Mouse (Mus musculus): ENCODE measurements around the gene Rab3il1.

Gene Rab3il1

DNA sequence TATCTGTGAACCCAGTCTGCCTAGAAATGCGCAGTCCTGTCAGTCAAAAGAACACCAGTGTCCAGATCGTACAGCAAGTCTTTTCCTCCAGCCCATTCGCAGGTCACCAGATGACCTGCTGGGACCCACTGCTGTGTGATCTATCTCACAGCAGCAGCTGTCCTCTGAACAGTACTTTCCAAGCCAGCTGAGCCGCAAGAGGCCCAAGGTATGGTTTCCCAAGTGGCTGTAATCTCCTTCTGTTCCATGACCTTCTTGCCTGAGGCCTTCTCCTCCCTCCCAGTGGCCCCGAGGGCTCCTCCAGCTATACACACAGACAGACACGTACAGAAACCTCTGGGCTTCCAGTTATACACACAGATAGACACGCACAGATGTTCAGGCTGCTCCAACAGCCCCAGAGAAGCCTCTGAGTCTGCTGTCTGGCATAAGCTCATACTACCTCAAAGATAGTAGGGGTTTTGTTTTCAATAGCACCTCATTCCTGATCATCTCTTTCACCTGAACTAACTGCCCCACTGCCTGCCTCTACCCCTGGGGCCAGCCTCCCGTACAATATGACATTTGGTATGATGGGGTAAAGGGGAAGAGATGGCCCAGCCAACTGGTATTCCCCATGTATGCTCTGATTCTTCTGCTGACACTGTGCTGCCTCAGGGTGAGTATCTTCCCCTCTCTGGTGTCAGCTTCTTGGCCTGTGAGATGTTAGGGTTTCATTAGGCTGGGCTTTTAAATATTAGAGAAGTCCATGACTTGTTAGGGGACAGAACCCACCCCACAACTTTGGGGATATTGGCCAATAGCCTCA, 59.5 kb downstream of the Rab3il1 start:
- DNase-seq (ENCODE audit: low read depth, low spot score) = no peak

DNA sequence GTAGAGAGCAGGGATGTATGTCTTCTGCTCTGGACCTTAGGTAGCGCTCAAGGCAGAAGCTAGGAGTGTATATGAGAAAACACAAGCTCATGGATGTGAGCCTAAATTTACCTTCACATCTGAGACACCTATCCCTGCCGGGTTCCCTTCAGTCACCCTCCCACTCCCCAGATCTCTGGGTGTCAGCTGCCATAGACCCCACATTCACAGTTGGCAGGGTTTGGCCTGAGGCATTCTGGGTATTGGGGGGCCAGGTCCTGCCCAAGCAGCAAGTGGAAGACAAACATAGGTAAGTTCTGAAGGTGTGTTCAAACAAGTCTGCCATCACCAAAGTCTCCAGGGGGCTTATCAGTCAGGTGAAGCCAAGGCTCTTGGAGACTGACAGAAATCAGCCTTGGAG, 60.2 kb downstream of the Rab3il1 start:
- no peak for DNase-seq (ENCODE audit: low read depth, low spot score)

DNA sequence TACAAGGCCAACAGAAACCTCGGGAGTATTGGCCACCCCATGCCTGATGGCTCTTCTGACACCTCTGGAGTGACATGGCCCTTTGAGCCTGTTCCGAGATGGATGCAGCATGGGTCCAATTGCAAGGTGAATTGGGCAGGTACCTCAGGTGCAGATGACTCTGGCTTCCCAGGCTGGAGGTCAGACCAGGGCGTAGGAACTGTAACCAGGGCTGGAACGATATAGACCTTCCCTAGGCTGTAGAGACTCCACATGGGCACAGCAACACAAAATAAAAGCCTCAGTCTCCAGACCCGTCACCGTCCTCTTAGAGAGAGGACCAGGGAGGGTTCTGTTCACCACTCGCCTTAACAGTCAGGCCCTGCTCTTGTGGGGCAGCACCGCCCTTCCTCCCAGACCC, 60.8 kb downstream of the Rab3il1 start:
- DNase-seq (ENCODE audit: low read depth, low spot score) = no peak

DNA sequence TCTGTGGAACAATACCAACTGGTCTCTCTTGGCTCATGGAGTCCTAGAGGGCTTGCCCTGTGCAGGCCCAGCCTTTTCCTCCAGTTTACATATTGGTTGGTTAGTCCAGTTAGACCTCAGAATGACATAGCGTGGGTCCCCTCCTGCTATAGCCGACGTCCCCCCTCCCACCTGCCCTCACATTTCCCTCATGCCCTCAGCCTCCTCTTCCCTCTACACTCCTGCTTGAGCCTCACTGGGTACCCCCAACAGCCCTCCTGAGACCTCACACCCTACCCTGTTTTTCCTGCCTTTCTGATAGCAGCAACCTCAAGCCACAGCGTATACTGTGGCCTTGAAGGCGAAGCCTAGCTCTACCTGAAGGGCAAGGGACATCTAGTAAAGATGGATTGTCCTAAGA, 61.4 kb downstream of the Rab3il1 start:
- no peak for DNase-seq (ENCODE audit: low read depth, low spot score)

DNA sequence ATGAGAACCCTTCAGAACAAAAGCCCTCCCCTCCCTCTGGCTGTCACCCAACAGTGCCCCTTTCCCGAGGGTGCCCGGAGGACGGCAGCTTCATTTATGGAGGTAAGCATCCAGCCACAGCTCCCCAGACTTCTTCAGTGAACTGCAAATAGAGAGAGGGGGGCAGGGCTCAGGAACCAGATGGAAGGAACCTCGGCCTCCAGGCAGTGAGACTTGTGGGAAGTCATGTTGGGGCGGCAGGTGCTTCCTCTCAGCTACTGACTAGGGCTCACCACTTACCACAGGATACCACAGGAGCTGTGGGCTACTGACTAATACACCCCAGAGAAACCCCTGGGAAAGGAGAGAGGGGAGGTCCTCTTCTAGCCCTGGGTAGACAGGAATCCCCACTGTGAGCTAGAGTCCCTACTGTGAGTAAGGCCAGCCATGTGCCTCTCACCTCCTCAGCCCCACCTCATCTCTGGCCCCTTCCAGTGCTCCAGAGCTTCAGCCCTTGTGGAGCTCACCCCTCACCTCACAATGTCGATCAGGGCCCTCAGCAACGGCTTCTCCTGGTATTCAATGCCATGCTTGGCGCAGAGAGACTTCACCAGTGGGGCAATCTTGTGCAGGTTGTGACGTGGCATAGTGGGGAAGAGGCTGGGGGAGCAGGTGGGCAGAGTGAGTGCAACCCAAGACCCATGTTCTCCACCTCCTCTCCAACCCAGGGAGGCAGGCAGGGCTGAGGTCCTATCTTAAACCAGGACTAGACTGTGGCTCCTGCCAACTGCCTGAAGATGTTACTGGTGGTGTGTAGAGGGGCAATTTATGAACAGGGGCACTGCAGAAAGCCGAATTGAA, 62.9 kb downstream of the Rab3il1 start:
- no peak for DNase-seq (ENCODE audit: low read depth, low spot score)

DNA sequence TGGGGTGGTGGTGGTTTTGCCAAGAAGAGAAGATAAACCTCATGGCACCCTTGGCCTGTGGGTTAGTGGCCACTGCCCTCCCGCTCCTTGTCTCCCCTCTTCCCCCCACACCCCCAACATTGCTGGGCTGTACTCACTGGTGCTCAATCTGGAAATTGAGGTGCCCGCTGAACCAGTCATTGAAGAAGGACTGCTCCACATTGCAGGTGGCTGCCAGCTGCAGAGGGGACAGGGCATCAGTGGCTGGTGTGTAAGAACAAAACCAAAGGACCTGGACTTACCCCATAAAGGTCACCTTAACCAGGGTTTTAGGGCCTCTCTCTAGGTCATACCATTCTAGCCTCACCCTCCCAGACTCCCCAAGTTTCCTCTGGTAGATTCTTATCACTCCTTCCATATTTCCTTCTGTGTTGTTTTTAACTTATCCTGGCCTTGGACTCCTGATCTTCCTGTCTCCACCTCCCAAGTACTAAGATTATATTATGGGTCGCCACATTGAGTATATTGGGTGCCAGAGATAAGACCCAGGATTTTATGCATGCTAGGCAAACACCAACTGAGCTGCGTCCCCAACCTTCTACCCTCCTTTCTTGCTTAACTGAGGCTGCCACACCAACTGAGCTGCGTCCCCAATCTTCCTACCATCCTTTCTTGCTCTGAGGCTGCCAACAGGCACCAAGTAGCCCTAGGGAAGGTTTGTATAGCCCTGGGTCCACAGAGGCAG, 64.2 kb downstream of the Rab3il1 start:
- DNase-seq (ENCODE audit: low read depth, low spot score) = no peak

DNA sequence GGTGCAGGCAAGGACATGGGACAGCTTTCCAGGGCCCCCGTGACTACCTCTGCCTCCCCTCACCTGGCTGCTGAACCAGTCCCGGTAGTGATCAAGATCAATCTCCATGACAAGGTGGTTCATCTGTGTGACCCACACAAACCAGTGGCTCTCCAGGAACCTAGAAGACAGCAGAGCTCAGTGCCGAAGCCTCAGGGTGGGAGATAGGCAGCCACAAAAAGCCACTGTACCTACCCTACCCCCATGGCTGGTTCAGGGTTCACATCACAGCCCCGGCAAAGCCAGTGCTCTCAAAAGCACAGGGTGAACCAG, 64.7 kb downstream of the Rab3il1 start:
- DNase-seq (ENCODE audit: low read depth, low spot score) = no peak

DNA sequence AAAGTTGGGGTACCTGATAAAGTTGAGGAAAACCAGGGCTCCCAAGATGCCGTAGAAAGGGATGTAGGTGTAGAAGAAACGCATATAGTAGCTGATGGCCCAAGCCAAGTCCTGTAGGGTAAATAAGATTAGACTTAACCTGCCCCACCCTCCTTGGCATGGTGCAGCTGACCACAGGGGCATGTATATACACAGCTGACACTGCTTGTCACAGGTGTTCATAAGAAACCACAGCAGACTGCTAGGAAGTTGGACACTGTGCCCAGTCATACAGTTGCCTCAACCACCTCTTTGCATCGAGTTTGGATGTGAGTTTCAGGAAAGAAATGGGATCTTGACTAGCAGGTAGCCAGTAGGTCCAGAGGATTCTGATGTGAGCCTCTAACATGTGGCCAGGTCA, 65.0 kb downstream of the Rab3il1 start:
- DNase-seq (ENCODE audit: low read depth, low spot score) = no peak

DNA sequence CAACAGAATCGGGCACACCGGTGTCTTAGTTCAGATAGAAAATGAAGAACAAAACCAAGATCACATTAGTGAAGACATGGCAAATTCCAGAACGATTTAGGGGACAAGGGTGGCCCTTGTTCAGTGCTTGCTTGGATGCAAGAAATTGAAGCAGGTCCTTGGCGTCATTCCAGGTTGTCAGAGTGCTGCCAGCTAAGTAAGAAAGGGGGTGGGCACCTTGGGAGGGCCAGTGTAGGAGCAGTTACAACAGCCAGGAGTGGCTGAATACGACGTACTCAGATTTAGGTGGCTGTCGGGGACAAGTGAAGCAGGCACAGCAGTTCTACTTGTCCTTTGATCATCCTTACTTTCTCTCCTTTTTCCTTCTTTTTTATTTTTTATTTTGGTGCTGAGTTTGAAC, 66.2 kb downstream of the Rab3il1 start:
- no peak for DNase-seq (ENCODE audit: low read depth, low spot score)

DNA sequence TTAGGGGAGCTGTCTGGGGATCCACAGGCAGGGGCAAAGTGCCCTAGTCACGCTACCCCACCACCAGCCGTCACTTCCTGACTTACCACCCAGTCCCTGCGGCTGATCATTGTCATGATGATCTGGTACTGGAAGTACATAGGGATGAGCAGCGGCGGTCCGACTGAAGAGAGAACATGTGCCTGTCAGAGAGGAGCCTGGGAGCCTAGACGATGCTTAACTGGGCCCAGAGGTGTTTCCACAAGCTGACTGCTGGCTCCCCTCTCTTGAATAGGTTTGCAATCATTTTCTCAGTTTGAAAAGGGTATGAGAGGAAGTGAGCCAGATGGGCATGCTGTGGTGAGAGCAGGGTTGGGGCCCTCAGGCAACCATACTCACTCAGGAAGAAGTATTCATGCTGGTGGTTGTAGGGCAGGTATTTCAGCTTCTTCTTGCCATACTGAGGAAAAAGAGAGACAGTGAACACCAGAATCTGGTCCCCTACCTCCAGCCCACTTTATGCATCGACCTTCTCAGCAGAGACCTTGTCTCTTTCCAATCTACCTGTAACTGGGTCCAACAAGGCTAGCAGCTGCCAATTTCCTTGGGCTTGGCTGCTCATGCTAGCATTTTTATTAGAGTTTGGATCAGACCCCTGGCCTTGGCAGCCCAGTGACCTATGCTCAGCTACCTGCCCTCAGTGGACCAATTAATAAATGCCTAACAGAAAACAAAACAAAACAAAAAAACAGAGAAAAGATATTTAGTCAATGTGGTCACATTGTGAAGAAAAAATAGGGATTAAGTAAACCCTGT, 68.9 kb downstream of the Rab3il1 start:
- DNase-seq (ENCODE audit: low read depth, low spot score) = no peak

DNA sequence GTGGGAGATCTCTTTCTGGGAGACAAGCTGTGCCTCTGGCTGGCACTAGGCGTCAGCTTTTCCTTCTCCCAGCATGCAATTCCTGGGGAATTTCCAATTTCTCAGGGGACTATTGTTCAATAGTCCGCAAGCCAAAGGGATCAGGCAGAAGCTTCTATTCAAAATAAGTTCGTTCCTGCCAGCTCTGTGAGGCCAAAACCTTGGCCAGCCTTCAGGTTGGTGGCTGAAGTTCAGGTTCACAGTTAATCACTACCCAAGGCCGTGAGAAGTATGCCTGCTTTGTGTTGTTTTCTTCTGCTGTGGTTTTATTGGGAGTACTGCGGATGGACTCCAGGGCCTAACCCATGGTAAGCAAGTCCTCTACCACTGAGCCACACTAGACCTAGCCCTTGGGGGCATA, 69.7 kb downstream of the Rab3il1 start:
- DNase-seq (ENCODE audit: low read depth, low spot score) = no peak

DNA sequence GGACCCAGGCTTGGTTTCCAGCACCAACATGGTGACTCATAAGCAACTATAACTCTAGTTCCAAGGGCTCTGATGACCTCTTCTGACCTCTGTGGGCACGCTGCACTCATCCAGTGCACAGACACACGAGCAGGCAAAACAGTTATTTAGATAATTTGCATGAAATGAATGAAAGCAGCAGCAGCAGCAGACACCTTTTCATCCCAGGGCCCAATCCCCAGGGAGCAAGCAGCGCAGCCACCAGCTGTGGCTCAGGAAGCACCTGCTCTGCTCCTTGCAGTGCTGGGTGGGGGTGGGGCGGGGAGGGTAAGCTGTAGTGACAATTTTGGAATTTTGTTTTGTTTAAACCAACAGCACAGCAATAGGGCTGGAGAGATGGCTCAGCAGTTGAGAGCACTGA, 70.4 kb downstream of the Rab3il1 start:
- DNase-seq (ENCODE audit: low read depth, low spot score) = peak; percentile 15

DNA sequence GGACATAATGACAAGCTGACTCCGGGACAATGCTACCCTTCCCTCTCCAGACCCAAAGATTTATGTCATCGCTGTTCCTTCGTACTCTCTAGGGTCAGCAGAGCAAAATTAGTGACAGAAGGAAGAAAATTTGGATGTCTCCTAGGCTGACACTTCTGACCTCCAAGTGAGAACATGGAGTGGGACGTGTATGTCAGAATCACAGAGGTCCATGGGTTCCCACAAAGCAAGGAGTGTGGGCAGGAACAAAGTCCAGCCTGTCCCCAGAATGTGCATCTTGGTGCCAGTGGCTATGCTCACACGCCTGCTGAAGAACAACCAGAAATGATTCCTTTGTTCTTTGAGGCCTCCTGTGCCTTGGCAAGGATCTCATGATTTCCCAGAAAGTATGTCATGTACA, 71.7 kb downstream of the Rab3il1 start:
- no peak for DNase-seq (ENCODE audit: low read depth, low spot score)

DNA sequence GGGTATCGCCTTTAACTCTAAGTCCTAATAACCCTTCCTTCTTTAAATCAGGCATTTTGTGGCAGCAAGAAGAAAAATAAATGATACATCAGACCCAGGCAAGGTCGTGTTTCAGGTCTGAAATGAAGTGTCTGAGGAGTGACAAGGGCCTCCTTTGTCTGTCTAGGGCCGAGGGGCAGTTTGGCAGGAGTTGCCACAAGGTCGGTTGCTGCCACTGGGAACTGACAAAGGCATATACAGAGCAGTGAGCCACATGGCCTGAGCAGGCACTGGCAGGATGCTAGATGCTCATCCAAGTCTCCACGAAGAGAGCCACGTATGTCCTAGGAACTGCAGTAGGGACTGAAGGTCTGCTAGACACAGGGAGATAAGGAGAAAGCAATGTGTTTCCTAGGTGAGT, 76.9 kb downstream of the Rab3il1 start:
- DNase-seq (ENCODE audit: low read depth, low spot score) = no peak

DNA sequence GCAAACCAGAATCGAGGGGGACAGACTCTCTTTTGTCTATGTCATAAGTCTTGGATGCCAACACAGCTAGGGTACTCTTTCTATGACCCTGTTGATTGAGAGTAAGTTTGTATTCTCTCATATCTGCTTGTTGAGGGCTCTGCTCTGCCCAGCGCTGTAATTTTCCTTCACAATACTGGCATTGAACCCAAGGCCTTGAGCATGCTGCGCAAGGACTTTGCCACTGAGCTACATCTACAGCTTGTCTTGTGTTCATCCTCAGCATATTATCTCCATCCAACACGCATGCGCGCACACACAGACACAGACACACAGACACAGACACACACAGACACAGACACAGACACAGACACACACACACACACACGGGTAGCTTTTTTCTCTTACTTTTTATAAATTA, 78.9 kb downstream of the Rab3il1 start:
- DNase-seq (ENCODE audit: low read depth, low spot score) = no peak

DNA sequence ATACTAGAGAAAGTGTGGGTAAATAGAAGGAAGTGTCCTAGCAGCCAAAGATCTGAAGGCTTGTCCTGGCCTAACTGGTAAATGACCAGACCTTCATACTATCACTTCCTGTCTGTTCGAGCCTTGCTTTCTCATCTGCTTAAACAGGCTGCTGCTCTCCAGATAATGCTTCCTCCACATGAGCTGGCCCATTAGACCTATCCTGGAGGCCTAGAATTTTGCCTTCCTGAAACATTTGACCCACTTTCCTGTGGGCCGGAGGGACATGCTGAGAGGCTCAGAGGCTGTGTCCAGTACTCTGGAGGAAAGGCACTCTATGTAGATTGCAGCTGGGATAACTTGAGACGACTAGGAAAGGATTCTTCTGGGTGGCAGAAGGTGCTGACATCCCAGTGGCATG, 80.6 kb downstream of the Rab3il1 start:
- no peak for DNase-seq (ENCODE audit: low read depth, low spot score)

DNA sequence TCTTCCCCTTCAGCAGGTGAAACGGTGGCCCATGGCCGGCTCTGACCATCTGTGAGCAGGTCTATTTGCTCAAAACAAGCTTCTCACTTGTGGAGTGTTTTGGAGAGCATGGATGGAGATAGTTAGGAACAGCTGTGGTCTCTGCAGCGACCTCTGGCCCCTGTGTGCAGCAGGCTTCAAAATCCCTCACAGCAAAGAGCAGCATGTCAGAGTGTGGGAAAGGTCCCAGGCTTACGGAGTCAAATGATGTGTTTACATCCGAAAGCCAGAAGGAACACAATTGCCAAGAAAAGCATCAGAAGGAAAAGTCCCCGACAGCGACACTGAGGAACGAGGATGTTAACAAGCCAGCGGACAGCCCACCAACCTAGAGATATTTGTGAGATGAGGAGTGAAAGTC, 84.0 kb downstream of the Rab3il1 start:
- DNase-seq (ENCODE audit: low read depth, low spot score) = no peak

DNA sequence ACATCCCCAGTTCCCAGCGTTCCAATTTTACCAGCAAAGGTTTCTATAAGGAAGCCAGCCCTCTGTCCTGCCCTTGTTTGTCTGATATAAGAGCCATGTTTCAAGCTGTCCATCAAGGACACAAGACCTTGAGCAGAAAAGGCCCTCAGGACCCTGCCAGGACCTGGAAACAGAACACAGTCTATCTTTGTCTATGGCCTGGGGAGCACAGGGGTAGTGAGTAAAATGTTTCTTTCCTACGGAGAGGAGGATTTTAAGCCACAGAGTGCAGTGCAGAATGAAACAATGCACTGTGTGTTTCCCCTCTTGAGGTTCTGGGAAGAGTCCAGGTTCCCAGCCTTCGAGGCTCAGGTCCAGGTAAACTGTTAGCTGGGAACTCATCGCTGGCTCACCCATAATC, 85.5 kb downstream of the Rab3il1 start:
- DNase-seq (ENCODE audit: low read depth, low spot score) = no peak

All from ES-CJ7 (cell line).